Mouse (Mus musculus) neural tube, embryonic 15.5 days (tissue): ENCODE measurements at regions not wholly inside any gene's neighbourhood (a gene's known extent, or its start where the extent isn't known, plus 50 kb on each side); places are given as distances from the start of the nearest gene placed in this dataset.

Source experiments
- ATAC-seq: fragments of 200-750 bp; cut with Nextera tagmentation; 2 replicates; pipeline ENCODE4 v1.8.0; 2017; ENCODE audit warnings: mild to moderate bottlenecking, moderate TSS enrichment, moderate library complexity; ENCODE audit not compliant: low FRiP score
- H3K27ac ChIP-seq: fragments of 300-500 bp; sonication (generic); replicated peaks from 2 replicates; pipeline ENCODE4 v1.5.1; 2015; ENCODE audit warnings: mild to moderate bottlenecking, inconsistent platforms
- H3K27me3 ChIP-seq: fragments of 300-500 bp; sonication (generic); replicated peaks from 2 replicates; pipeline ENCODE4 v1.6.1; 2015; ENCODE audit warnings: inconsistent platforms
- H3K36me3 ChIP-seq: fragments of 300-500 bp; sonication (generic); 2 replicates; pipeline ENCODE4 v1.6.1; 2015; ENCODE audit warnings: inconsistent platforms
- H3K4me1 ChIP-seq: fragments of 300-500 bp; sonication (generic); 2 replicates; pipeline ENCODE4 v1.6.1; 2015; ENCODE audit warnings: inconsistent platforms
- H3K4me2 ChIP-seq: fragments of 300-500 bp; sonication (generic); 2 replicates; pipeline ENCODE4 v1.6.1; 2015; ENCODE audit warnings: inconsistent platforms, mild to moderate bottlenecking, moderate library complexity
- H3K4me3 ChIP-seq: fragments of 300-500 bp; sonication (generic); replicated peaks from 2 replicates; pipeline ENCODE4 v1.5.1; 2015; ENCODE audit warnings: mild to moderate bottlenecking, inconsistent platforms
- H3K9ac ChIP-seq: fragments of 300-500 bp; sonication (generic); replicated peaks from 2 replicates; pipeline ENCODE4 v1.6.1; 2015; ENCODE audit warnings: mild to moderate bottlenecking, inconsistent platforms
- H3K9me3 ChIP-seq: fragments of 300-500 bp; sonication (generic); replicated peaks from 2 replicates; pipeline ENCODE4 v1.6.1; 2016; ENCODE audit warnings: inconsistent platforms
- WGBS: fragments of 180-500 bp; shearing (Covaris S2); methylation state at CpG from one replicate; pipeline ENCODE4 v1.1.7; 2015; ENCODE audit warnings: mixed read lengths; 5-methylcytosine and 5-hydroxymethylcytosine counted together

DNA sequence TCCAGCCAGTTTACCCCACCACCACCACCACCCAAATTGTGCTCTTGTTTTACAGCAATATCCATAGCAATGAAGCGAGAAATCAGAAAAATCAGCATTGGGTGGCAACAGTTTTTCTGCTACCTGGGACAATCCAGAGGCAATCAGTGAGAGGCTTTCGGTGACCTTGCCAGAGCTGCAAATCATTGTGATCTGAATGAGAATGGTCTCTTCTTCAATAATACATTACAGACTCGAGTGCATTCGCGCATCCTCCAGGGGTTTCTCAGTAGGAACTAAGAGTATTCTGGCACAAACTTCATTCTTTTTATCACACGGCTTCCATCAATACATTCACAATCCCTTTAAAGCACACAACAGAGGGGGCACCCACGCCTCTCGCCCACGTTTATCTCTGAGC, 91.2 kb downstream of the Srek1 start:
- Histone ChIP-seq H3K27me3 (0 out of 2 replicates have a peak, but pooled peaks cover 2% of the 10 kb centered on the region), H3K9me3 (no peaks in the 10 kb centered on the region), H3K36me3 (no peaks in the 10 kb centered on the region), H3K27ac (no peak overlapping the region), H3K4me2 (no peak overlapping the region), H3K4me1 (no peaks in the 10 kb centered on the region), H3K4me3 (no peak overlapping the region), H3K9ac (no peak overlapping the region)
- 70% methylated on average over 9 of the region's 9 CpGs for WGBS
- no peak for ATAC-seq

DNA sequence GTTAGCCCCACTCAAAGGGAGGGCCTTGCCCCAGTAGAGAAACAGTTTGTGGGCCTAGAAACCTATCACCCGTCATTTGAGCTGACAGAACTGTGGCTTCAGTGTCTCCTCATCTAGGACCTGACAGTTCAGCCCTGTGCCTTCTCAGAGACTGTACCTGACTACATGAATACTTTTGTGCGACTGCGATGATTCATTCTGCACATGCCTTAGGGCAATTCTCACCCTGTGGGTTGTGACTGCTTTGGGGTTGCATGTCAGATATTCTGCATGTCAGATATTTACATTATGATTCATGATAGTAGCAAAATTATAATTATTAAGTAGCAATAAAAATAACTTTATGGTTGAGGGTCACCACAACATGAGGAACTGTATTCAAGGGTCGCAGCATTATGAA, 93.7 kb downstream of the Srek1 start:
- WGBS, result 90% methylated on average over 4 of the region's 4 CpGs

DNA sequence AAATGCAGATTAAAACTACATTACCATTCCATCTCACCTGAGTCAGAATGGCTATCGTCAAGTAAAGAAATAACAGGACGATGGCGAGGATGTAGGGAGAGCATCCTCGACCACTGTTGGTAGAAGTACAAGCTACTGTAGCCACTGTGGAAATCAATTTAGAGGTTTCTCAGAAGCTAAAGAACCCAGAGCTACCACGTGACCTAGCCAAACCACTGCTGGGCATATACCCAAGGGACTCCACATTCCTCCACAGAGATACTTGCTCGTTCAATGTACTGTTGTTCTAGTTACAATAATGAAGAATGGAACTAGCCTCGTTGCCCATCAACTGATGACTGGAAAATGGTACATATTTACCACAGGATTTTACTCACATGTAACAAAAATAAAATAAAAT, 94.4 kb downstream of the Srek1 start:
- Histone ChIP-seq H3K9ac (no peak overlapping the region), H3K36me3 (no peaks in the 10 kb centered on the region), H3K4me1 (no peaks in the 10 kb centered on the region), H3K9me3 (no peaks in the 10 kb centered on the region), H3K27ac (no peak overlapping the region), H3K4me3 (no peak overlapping the region), H3K4me2 (no peak overlapping the region), H3K27me3 (0 out of 2 replicates have a peak, but pooled peaks cover 2% of the 10 kb centered on the region)
- no peak for ATAC-seq
- 91% methylated on average over 7 of the region's 7 CpGs for WGBS

More for the DNA sequence above, 93.7 kb downstream of the Srek1 start:
- H3K27me3 ChIP-seq, result 0 out of 2 replicates have a peak, but pooled peaks cover 2% of the 10 kb centered on the region
- H3K4me3 ChIP-seq, result no peak overlapping the region
- no peak overlapping the region for H3K4me2 ChIP-seq
- H3K9ac ChIP-seq, result no peak overlapping the region
- H3K36me3 ChIP-seq, result no peaks in the 10 kb centered on the region
- H3K4me1 ChIP-seq, result no peaks in the 10 kb centered on the region
- H3K9me3 ChIP-seq, result no peaks in the 10 kb centered on the region
- H3K27ac ChIP-seq, result no peak overlapping the region
- ATAC-seq, result no peak

DNA sequence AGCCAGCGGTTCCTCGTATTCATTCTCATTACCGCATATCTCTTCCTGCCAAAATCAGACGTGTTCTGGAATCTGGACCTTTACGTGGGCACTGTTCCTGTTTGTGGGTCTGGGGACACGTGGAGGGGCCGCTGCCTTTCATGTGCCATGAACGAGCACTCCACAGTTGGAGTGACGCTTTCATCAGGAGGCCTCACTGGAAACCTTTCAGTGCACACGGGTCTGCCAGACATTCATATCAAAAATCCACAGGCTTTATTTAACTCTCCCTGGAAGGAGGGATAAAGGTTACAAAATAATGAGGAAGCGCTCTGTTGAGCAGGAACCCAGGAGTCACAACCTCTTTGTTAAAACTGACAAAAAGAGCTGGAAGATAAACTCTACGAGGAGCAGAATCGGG, 97.6 kb downstream of the Srek1 start:
- Histone ChIP-seq H3K4me3 (no peak overlapping the region), H3K4me1 (no peaks in the 10 kb centered on the region), H3K4me2 (no peak overlapping the region), H3K9me3 (no peaks in the 10 kb centered on the region), H3K27ac (no peak overlapping the region), H3K9ac (no peak overlapping the region), H3K27me3 (0 out of 2 replicates have a peak, but pooled peaks cover 2% of the 10 kb centered on the region), H3K36me3 (no peaks in the 10 kb centered on the region)
- WGBS, result 72% methylated on average over 13 of the region's 13 CpGs
- ATAC-seq, result no peak

DNA sequence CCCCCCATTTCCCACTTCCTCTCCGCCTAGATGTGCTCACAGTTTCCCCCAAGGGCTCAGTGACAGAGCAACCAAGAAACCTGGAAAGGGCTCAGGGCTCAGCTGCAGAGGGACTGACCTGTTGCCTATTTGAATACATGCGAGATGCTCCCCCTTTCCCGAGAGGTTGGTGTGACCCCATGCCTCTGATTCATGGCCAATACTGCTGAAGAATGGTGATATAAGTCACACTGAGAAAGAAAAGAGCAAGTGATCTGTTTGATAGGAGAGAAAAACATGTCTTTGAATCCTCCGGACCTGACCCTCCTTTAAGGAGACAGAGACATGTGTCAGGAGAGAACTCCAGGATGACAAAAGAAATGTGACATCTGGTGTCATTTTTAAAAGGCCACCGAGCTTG, 98.2 kb downstream of the Srek1 start:
- WGBS, result 73% methylated on average over 5 of the region's 5 CpGs
- H3K27ac ChIP-seq, result no peak overlapping the region
- H3K36me3 ChIP-seq, result no peaks in the 10 kb centered on the region

DNA sequence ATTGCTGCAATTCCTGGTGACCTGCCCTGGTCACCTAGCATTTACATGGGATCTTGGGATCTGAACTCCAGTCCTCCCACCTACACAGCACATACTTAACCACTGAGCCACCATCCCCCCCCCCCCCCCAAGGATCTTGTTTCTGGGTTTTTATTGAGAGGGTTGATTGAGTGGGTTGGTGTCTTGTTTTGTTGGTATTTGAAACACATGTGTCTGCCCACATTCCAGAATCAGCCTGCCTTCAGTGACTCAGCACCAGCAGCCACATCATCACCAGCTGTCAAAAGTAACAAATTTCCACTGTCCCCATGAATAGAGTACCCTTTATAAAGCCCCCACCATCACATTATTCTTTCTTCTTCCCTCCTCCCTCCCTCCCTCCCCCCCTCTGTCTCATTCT, 103.8 kb downstream of the Srek1 start:
- no peak for ATAC-seq
- Histone ChIP-seq H3K27ac (no peak overlapping the region), H3K4me2 (no peak overlapping the region), H3K27me3 (no peaks in the 10 kb centered on the region), H3K4me1 (no peaks in the 10 kb centered on the region), H3K4me3 (no peak overlapping the region), H3K36me3 (no peaks in the 10 kb centered on the region), H3K9me3 (no peaks in the 10 kb centered on the region), H3K9ac (no peak overlapping the region)

More for the DNA sequence above, 98.2 kb downstream of the Srek1 start:
- H3K27me3 ChIP-seq, result no peaks in the 10 kb centered on the region
- ATAC-seq, result no peak
- no peaks in the 10 kb centered on the region for H3K9me3 ChIP-seq
- no peaks in the 10 kb centered on the region for H3K4me1 ChIP-seq
- H3K9ac ChIP-seq, result no peak overlapping the region
- no peak overlapping the region for H3K4me3 ChIP-seq
- H3K4me2 ChIP-seq, result no peak overlapping the region

DNA sequence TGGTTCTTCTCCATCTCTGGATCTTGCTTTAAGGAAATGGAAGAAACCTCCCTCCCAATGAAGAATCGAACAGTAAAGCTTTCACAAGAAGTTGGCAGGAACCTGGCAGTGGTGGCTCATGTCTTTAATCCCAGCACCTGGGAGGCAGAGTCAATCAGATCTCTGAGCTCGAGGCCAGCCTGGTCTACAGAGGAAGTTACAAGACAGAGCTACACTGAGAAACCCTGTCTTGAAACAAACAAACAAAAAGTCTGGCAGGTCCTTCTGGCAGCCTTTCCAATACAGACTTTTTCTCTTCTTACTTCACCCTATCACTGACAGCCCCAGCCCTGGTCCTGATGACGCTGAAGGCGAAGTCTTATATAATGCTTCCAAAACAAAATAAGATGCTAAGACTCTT, 104.6 kb downstream of the Srek1 start:
- Histone ChIP-seq H3K4me1 (no peaks in the 10 kb centered on the region), H3K27me3 (no peaks in the 10 kb centered on the region), H3K4me3 (no peak overlapping the region), H3K4me2 (no peak overlapping the region), H3K9ac (no peak overlapping the region), H3K9me3 (no peaks in the 10 kb centered on the region), H3K36me3 (no peaks in the 10 kb centered on the region), H3K27ac (no peak overlapping the region)
- 89% methylated on average over 4 of the region's 4 CpGs for WGBS
- ATAC-seq, result no peak

DNA sequence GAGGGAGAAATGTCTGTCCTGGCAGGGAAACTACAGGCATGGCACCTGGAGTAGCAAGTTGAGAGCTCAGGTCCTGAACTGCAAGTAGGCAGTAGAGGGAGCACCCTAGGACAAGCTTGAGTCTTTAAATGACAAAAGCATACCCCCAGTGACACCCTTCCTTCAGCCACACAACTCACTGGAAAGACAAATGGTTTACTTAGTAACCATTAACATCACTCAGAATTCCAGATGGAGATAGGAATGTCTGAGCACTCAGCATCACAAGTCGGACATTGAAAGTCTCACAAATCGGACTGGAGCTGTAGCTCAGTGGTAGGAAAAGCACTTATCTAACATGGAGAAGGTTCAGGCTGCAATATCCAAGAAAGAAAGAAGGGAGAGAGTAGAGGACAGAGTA, 106.7 kb downstream of the Srek1 start:
- H3K9me3 ChIP-seq, result no peaks in the 10 kb centered on the region
- no peak overlapping the region for H3K4me2 ChIP-seq
- no peaks in the 10 kb centered on the region for H3K36me3 ChIP-seq
- no peak overlapping the region for H3K9ac ChIP-seq
- no peaks in the 10 kb centered on the region for H3K27me3 ChIP-seq
- no peak overlapping the region for H3K4me3 ChIP-seq
- H3K27ac ChIP-seq, result no peak overlapping the region
- no peak for ATAC-seq
- WGBS, result 84% methylated on average over 2 of the region's 2 CpGs
- no peaks in the 10 kb centered on the region for H3K4me1 ChIP-seq

DNA sequence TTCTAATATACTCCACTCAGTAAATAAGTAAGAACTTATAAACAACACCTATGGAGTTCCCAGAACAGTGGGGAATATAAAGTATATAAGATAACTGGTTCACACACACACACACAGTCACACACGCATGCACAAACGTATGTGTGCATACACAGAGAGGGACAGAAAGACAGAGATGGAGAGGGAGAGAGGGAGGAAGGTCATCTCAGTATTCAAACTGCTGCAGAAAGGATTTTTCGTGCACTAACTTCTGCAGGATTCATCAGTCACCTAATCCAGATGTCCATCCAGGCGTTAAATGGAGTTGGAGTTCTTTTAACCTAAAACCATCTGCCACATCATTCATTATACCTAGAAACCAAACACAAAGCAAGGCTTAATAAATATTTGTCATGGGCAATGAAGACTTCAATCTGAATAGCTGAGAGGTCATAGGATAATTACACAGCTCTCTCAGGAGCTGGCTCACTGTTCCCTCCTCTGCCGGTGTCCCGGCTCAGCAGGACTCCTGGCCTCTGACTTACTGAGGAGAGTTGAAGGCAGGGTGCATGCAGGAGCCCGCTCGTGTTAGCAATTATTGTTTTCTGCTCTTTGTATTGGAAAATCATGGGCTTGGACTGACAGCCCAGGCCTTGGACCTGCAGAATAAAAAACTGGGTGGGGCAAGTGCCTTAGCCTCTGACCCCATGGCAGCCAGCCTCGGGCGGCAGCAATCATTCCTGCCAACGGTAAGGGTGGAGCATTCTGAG, 114.0 kb downstream of the Srek1 start:
- 16% methylated on average over 11 of the region's 11 CpGs for WGBS

DNA sequence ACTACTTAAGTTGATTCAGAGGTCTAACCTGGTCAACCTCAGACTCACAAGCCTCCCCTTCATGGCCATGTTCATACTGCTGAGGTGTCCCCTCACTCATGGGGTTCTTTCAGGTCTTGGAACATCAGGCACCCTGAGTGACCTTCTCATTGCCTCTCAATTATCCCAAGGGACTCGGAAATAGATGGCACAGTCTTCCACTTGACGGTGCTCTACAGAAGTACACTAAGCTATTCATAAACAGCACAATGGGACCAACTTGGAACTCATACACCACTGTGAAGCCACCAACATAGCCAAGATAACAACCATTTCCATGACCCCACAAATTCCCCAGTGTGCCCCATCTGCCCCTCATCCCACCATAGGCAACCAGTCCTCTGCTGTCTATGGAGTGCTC, 118.4 kb downstream of the Srek1 start:
- no peak for ATAC-seq
- Histone ChIP-seq H3K36me3 (no peaks in the 10 kb centered on the region), H3K27ac (no peak overlapping the region), H3K9ac (no peak overlapping the region), H3K4me3 (no peak overlapping the region), H3K27me3 (no peaks in the 10 kb centered on the region), H3K4me2 (no peak overlapping the region), H3K9me3 (no peaks in the 10 kb centered on the region), H3K4me1 (peaks cover 7% of the 10 kb centered on the region; the same call in 1 of the 2 replicates)
- 84% methylated on average over 2 of the region's 2 CpGs for WGBS

More for the DNA sequence above, 114.0 kb downstream of the Srek1 start:
- H3K9ac ChIP-seq, result no peak overlapping the region
- H3K27me3 ChIP-seq, result no peaks in the 10 kb centered on the region
- H3K36me3 ChIP-seq, result no peaks in the 10 kb centered on the region
- no peak overlapping the region for H3K27ac ChIP-seq
- H3K4me2 ChIP-seq, result no peak overlapping the region
- no peaks in the 10 kb centered on the region for H3K9me3 ChIP-seq
- peaks cover 7% of the 10 kb centered on the region; the same call in 1 of the 2 replicates for H3K4me1 ChIP-seq
- no peak overlapping the region for H3K4me3 ChIP-seq
- no peak for ATAC-seq

DNA sequence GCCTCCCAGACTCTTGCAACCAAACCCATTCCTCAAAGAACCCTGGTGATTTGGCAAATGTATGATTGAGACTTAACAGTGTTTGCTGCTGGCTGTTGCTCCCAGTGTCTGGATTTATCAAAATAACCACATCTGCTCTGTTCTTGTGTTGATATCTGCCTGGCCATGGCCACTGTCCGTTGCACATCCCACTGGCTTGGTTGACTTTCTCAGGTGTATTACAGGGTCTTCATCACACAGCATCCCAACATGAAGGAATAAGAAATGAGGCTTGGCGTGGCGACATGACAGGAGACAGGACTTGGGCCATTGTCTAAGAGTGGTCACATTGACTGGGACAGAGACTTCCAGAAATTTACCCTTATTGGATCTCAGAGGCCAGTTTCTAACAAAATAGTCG, 121.2 kb downstream of the Srek1 start:
- H3K27me3 ChIP-seq, result no peaks in the 10 kb centered on the region
- H3K4me3 ChIP-seq, result no peak overlapping the region
- ATAC-seq, result no peak
- H3K9me3 ChIP-seq, result no peaks in the 10 kb centered on the region
- H3K36me3 ChIP-seq, result no peaks in the 10 kb centered on the region
- H3K9ac ChIP-seq, result no peak overlapping the region
- no peak overlapping the region for H3K27ac ChIP-seq
- WGBS, result 93% methylated on average over 4 of the region's 4 CpGs
- H3K4me1 ChIP-seq, result no peaks in the 10 kb centered on the region
- no peak overlapping the region for H3K4me2 ChIP-seq

DNA sequence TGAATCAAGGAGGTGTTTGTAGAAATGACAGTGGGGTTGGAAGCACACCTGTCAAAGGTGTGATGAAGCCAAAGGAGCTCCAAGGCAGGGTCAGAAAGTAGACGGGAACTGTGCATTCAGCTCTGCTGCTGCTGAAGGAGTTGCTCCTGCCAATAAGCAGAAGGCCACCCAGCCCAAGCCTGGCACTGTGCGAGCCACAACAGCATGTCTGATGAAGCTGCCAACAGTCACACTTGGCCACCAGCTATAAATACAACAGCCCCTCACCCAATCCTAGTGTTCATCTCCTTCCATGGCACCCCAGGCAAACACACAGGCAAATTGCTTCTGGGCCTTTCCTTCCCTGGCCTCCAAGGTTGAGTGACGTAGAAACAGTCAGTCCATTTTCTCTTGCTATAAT, 125.0 kb downstream of the Srek1 start:
- no peak for ATAC-seq
- 91% methylated on average over 3 of the region's 3 CpGs for WGBS
- no peak overlapping the region for H3K4me3 ChIP-seq

More for the DNA sequence above, 125.0 kb downstream of the Srek1 start:
- Histone ChIP-seq H3K36me3 (no peaks in the 10 kb centered on the region), H3K4me1 (no peaks in the 10 kb centered on the region), H3K27me3 (no peaks in the 10 kb centered on the region; the same call in 1 of the 2 replicates), H3K9me3 (no peaks in the 10 kb centered on the region), H3K27ac (no peak overlapping the region), H3K9ac (no peak overlapping the region), H3K4me2 (no peak overlapping the region)
